Mouse (Mus musculus): ENCODE measurements around the gene Ankar.

Gene Ankar

GRCm38 (mm10) chr1:72710753-72711653 is 10.6 kb upstream of the Ankar start, which contains the start of gene Rpl37a:
Rpl37a (plus strand) TSS chr1:72711290.
- peak; percentile 90 to 93 for DNase-seq (ENCODE audit: low spot score in 2 of 2)

GRCm38 (mm10) chr1:72707525-72707924 is 7.1 kb upstream of the Ankar start:
- DNase-seq (ENCODE audit: low spot score in 2 of 2), result no peak

GRCm38 (mm10) chr1:72698651-72699050 is 1.7 kb downstream of the Ankar start:
- no peak for DNase-seq (ENCODE audit: low spot score in 2 of 2)

- DNase-seq (ENCODE audit: low spot score in 2 of 2), result no peak
These were observed 4.1 kb downstream of the Ankar start for GRCm38 (mm10) chr1:72696256-72696655.

GRCm38 (mm10) chr1:72673070-72673469 is 27.3 kb downstream of the Ankar start:
- DNase-seq (ENCODE audit: low spot score in 2 of 2), result no peak

GRCm38 (mm10) chr1:72640658-72641410 is 59.5 kb downstream of the Ankar start:
- peak in 1 of 2 experiments; percentile 7 for DNase-seq (ENCODE audit: low spot score in 2 of 2)

- DNase-seq (ENCODE audit: low spot score in 2 of 2), result no peak
These were observed 65.2 kb downstream of the Ankar start for GRCm38 (mm10) chr1:72635221-72635620.

GRCm38 (mm10) chr1:72612172-72612571 is 88.2 kb downstream of the Ankar start:
- DNase-seq (ENCODE audit: low spot score in 2 of 2), result no peak

GRCm38 (mm10) chr1:72609887-72610877 is 90.2 kb downstream of the Ankar start:
- no peak for DNase-seq (ENCODE audit: low spot score in 2 of 2)

GRCm38 (mm10) chr1:72609129-72609528 is 91.2 kb downstream of the Ankar start:
- no peak for DNase-seq (ENCODE audit: low spot score in 2 of 2)

GRCm38 (mm10) chr1:72606186-72606673 is 94.1 kb downstream of the Ankar start:
- DNase-seq (ENCODE audit: low spot score in 2 of 2), result no peak

GRCm38 (mm10) chr1:72602803-72603202 is 97.6 kb downstream of the Ankar start:
- DNase-seq (ENCODE audit: low spot score in 2 of 2), result no peak

- no peak for DNase-seq (ENCODE audit: low spot score in 2 of 2)
These were observed 98.2 kb downstream of the Ankar start for GRCm38 (mm10) chr1:72602186-72602585.

- no peak for DNase-seq (ENCODE audit: low spot score in 2 of 2)
These were observed 99.1 kb downstream of the Ankar start for GRCm38 (mm10) chr1:72601233-72601632.

GRCm38 (mm10) chr1:72600778-72601177 is 99.6 kb downstream of the Ankar start:
- DNase-seq (ENCODE audit: low spot score in 2 of 2), result no peak

- DNase-seq (ENCODE audit: low spot score in 2 of 2), result no peak
These were observed 101.0 kb downstream of the Ankar start for GRCm38 (mm10) chr1:72599146-72600101.

GRCm38 (mm10) chr1:72596231-72596630 is 104.1 kb downstream of the Ankar start:
- no peak for DNase-seq (ENCODE audit: low spot score in 2 of 2)

GRCm38 (mm10) chr1:72595686-72596085 is 104.7 kb downstream of the Ankar start:
- no peak for DNase-seq (ENCODE audit: low spot score in 2 of 2)

GRCm38 (mm10) chr1:72593340-72593951 is 106.9 kb downstream of the Ankar start:
- no peak for DNase-seq (ENCODE audit: low spot score in 2 of 2)
